Mouse (Mus musculus) neural tube, embryonic 15.5 days (tissue): Measurements from ENCODE around the gene Mef2b. TPM values are rescaled to one million over a fixed set of nuclear protein-coding genes. Genes with fewer than 3 reads are reported as not detected.
A peak's percentile ranks its signal among the peaks of the same experiment; 100 is the strongest.

Source experiments
- ATAC-seq: fragments of 200-750 bp; cut with Nextera tagmentation; 2 replicates; pipeline ENCODE4 v1.8.0; 2017; ENCODE audit warnings: mild to moderate bottlenecking, moderate TSS enrichment, moderate library complexity; ENCODE audit not compliant: low FRiP score
- H3K27ac ChIP-seq: fragments of 300-500 bp; sonication (generic); replicated peaks from 2 replicates; pipeline ENCODE4 v1.5.1; 2015; ENCODE audit warnings: mild to moderate bottlenecking, inconsistent platforms
- H3K27me3 ChIP-seq: fragments of 300-500 bp; sonication (generic); replicated peaks from 2 replicates; pipeline ENCODE4 v1.6.1; 2015; ENCODE audit warnings: inconsistent platforms
- H3K36me3 ChIP-seq: fragments of 300-500 bp; sonication (generic); 2 replicates; pipeline ENCODE4 v1.6.1; 2015; ENCODE audit warnings: inconsistent platforms
- H3K4me1 ChIP-seq: fragments of 300-500 bp; sonication (generic); 2 replicates; pipeline ENCODE4 v1.6.1; 2015; ENCODE audit warnings: inconsistent platforms
- H3K4me2 ChIP-seq: fragments of 300-500 bp; sonication (generic); 2 replicates; pipeline ENCODE4 v1.6.1; 2015; ENCODE audit warnings: inconsistent platforms, mild to moderate bottlenecking, moderate library complexity
- H3K4me3 ChIP-seq: fragments of 300-500 bp; sonication (generic); replicated peaks from 2 replicates; pipeline ENCODE4 v1.5.1; 2015; ENCODE audit warnings: mild to moderate bottlenecking, inconsistent platforms
- H3K9ac ChIP-seq: fragments of 300-500 bp; sonication (generic); replicated peaks from 2 replicates; pipeline ENCODE4 v1.6.1; 2015; ENCODE audit warnings: mild to moderate bottlenecking, inconsistent platforms
- H3K9me3 ChIP-seq: fragments of 300-500 bp; sonication (generic); replicated peaks from 2 replicates; pipeline ENCODE4 v1.6.1; 2016; ENCODE audit warnings: inconsistent platforms
- WGBS: fragments of 180-500 bp; shearing (Covaris S2); methylation state at CpG from one replicate; pipeline ENCODE4 v1.1.7; 2015; ENCODE audit warnings: mixed read lengths; 5-methylcytosine and 5-hydroxymethylcytosine counted together
- polyA plus RNA-seq: library from polyadenylated mRNA; unstranded; fragments of >200 nt; fragmentation: Nextera tagmentation; extraction: Ambion mirVana; gene quantifications from 2 replicates; pipeline ENCODE4 v1.2.1, GENCODE M21; 2015

The Mef2b gene
- 1.4 and 1.5 TPM in 2 replicates for polyA plus RNA-seq

- under 1% methylated on average over 46 of the region's 46 CpGs for WGBS
- H3K9ac ChIP-seq = peak within 1 kb of the TSS; percentile 89
- no peaks in the 10 kb centered on the region for H3K9me3 ChIP-seq
- peak within 1 kb of the TSS; percentile 73 for H3K4me3 ChIP-seq
- H3K27me3 ChIP-seq = no peaks in the 10 kb centered on the region
- peaks cover 37% of the 10 kb centered on the region for H3K36me3 ChIP-seq
- peaks cover 25% of the 10 kb centered on the region for H3K4me1 ChIP-seq
- H3K27ac ChIP-seq = peak within 1 kb of the TSS; percentile 86
- peak within 1 kb of the TSS; percentile 78 for H3K4me2 ChIP-seq
- peak; percentile 98 for ATAC-seq
These were observed at the start of gene Mef2b, which contains the start of the genes Rfxank and Borcs8 for GRCm38 (mm10) chr8:70139026-70139857. Gene Mef2b, plus strand, starts transcription at chr8:70139711. Gene Rfxank, minus strand, starts transcription at chr8:70139154. Gene Borcs8, plus strand, starts transcription at chr8:70139499.

DNA sequence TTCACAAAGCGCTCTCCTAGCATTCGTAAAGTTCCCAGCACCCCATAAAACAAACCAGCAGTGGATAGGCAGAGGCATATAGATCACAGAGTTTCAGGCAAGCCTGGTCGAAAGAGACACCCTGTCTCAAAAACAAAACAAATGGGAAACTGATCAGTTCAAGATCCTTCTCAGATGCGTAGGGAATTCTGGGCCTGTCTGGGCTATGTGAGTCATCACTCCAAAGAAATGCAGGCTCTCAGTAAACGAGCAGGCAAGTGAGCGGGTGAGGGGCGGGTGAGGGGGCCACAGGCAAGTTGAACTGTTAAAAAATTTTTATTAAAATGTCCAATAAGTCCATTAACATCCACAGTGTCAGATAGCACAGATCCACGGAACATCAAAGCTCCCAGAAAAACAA, 46.7 kb upstream of the Mef2b start:
- Histone ChIP-seq H3K9ac (no peak overlapping the region), H3K4me2 (no peak overlapping the region), H3K4me1 (peaks cover 25% of the 10 kb centered on the region), H3K9me3 (no peaks in the 10 kb centered on the region), H3K36me3 (peaks cover 40% of the 10 kb centered on the region), H3K27me3 (peaks cover 20% of the 10 kb centered on the region), H3K27ac (no peak overlapping the region), H3K4me3 (no peak overlapping the region)
- no peak for ATAC-seq
- WGBS = 68% methylated on average over 8 of the region's 8 CpGs

GRCm38 (mm10) chr8:70099276-70099675, 40.2 kb upstream of the Mef2b start:
- WGBS = 74% methylated on average over 8 of the region's 8 CpGs
- H3K4me1 ChIP-seq = no peaks in the 10 kb centered on the region
- no peak overlapping the region for H3K9ac ChIP-seq
- no peaks in the 10 kb centered on the region for H3K27me3 ChIP-seq
- peaks cover 91% of the 10 kb centered on the region for H3K36me3 ChIP-seq
- H3K9me3 ChIP-seq = no peaks in the 10 kb centered on the region
- no peak overlapping the region for H3K4me3 ChIP-seq
- no peak overlapping the region for H3K4me2 ChIP-seq
- no peak for ATAC-seq
- no peak overlapping the region for H3K27ac ChIP-seq

DNA sequence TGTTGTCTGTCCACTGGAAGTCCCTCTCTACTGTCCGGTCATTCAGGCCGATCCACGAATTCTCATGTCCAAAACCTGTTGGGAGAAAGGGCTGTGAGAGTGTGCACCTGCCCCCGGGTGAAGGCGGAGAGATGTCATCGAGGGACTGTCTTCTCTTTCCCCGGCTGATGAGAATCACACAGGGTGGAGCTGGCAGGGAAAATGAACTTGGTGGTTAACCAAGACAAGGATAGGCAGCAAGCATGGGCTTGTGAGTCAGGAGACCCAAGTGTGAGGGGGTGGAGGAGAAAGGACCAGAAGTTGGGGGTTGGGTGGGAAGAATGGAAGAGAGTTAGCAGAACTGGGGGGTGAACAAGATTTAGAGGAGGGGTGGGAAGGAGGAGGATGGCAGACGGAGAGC, 39.3 kb upstream of the Mef2b start:
- H3K9ac ChIP-seq = no peak overlapping the region
- no peak overlapping the region for H3K4me2 ChIP-seq
- H3K9me3 ChIP-seq = no peaks in the 10 kb centered on the region
- WGBS = 91% methylated on average over 8 of the region's 8 CpGs
- H3K27me3 ChIP-seq = no peaks in the 10 kb centered on the region
- H3K4me3 ChIP-seq = no peak overlapping the region
- no peak for ATAC-seq
- H3K36me3 ChIP-seq = peaks cover 83% of the 10 kb centered on the region
- peaks cover 7% of the 10 kb centered on the region; the same call in 1 of the 2 replicates for H3K4me1 ChIP-seq
- no peak overlapping the region for H3K27ac ChIP-seq

- no peaks in the 10 kb centered on the region for H3K9me3 ChIP-seq
- H3K4me2 ChIP-seq = no peak overlapping the region
- no peaks in the 10 kb centered on the region for H3K27me3 ChIP-seq
- no peak overlapping the region for H3K27ac ChIP-seq
- no peak for ATAC-seq
- H3K4me3 ChIP-seq = no peak overlapping the region
- H3K4me1 ChIP-seq = peaks cover 16% of the 10 kb centered on the region; the same call in 1 of the 2 replicates
- WGBS = 16% methylated on average over 6 of the region's 6 CpGs
- H3K36me3 ChIP-seq = peaks cover 83% of the 10 kb centered on the region
- H3K9ac ChIP-seq = no peak overlapping the region
These were observed 35.0 kb upstream of the Mef2b start for GRCm38 (mm10) chr8:70104506-70104905.

- no peak overlapping the region for H3K9ac ChIP-seq
- WGBS = 76% methylated on average over 7 of the region's 7 CpGs
- H3K36me3 ChIP-seq = peaks cover 83% of the 10 kb centered on the region
- H3K4me2 ChIP-seq = no peak overlapping the region
- H3K4me3 ChIP-seq = no peak overlapping the region
- peaks cover 20% of the 10 kb centered on the region for H3K4me1 ChIP-seq
- H3K27me3 ChIP-seq = no peaks in the 10 kb centered on the region
- H3K27ac ChIP-seq = no peak overlapping the region
- H3K9me3 ChIP-seq = no peaks in the 10 kb centered on the region
- ATAC-seq = no peak
These were observed 34.6 kb upstream of the Mef2b start for GRCm38 (mm10) chr8:70104922-70105321.

- no peak overlapping the region for H3K9ac ChIP-seq
- H3K4me1 ChIP-seq = peaks cover 30% of the 10 kb centered on the region
- WGBS = 86% methylated on average over 2 of the region's 2 CpGs
- no peak overlapping the region for H3K27ac ChIP-seq
- H3K4me2 ChIP-seq = no peak overlapping the region
- ATAC-seq = no peak
- no peak overlapping the region for H3K4me3 ChIP-seq
- H3K27me3 ChIP-seq = peaks cover 6% of the 10 kb centered on the region; the same call in 1 of the 2 replicates
- H3K36me3 ChIP-seq = peaks cover 95% of the 10 kb centered on the region
- no peaks in the 10 kb centered on the region for H3K9me3 ChIP-seq
These were observed 29.1 kb upstream of the Mef2b start for GRCm38 (mm10) chr8:70110451-70110850.

- H3K4me3 ChIP-seq = no peak overlapping the region
- H3K27ac ChIP-seq = no peak overlapping the region
- no peak overlapping the region for H3K9ac ChIP-seq
- ATAC-seq = no peak
- H3K36me3 ChIP-seq = peaks cover 91% of the 10 kb centered on the region
- H3K27me3 ChIP-seq = peaks cover 8% of the 10 kb centered on the region; the same call in 1 of the 2 replicates
- H3K4me2 ChIP-seq = no peak overlapping the region
- WGBS = 58% methylated on average over 23 of the region's 23 CpGs
- no peaks in the 10 kb centered on the region for H3K9me3 ChIP-seq
- H3K4me1 ChIP-seq = peaks cover 30% of the 10 kb centered on the region
These were observed 28.2 kb upstream of the Mef2b start for GRCm38 (mm10) chr8:70111192-70111795.

DNA sequence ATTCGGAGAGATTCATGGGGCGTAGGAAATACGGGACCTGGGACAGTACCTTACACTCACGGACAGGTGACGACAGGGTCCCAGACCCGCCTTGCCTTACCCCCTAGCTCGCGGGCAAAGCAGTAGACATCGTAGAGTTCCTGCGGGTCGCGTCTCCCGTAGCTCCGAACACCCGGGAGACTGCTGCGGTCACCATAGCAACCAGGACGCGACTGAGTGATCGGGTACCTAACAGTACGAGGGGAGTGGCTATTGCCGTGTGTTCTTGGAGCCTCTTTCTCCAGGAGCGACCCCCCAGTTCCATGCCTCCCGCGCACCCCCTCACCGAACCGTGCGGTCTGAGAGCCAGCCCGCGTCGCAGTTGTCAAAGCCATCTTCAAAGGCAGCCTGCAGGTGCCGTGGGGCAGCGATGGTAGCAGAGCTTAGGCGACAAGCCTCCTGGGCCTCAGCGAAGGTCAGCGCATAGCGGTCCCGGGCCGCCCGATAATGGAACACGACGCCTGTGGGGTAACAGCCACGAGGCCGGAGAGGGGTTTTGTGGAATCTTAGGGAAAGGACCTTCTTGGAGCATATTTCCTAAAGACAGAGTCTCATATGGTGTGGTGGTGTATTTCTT, 27.0 kb upstream of the Mef2b start:
- Histone ChIP-seq H3K9me3 (no peaks in the 10 kb centered on the region), H3K36me3 (peaks cover 79% of the 10 kb centered on the region), H3K27me3 (peaks cover 8% of the 10 kb centered on the region; the same call in 1 of the 2 replicates), H3K9ac (no peak overlapping the region), H3K4me3 (no peak overlapping the region), H3K27ac (no peak overlapping the region), H3K4me1 (peaks cover 36% of the 10 kb centered on the region), H3K4me2 (peak overlapping the region; percentile 11; the same call in 1 of the 2 replicates)
- ATAC-seq = 0 out of 2 replicates have a peak, but pooled peaks have one; percentile 3
- 10% methylated on average over 43 of the region's 43 CpGs for WGBS

- Histone ChIP-seq H3K9me3 (no peaks in the 10 kb centered on the region), H3K4me3 (no peak overlapping the region), H3K4me2 (no peak overlapping the region; the same call in 1 of the 2 replicates), H3K27ac (no peak overlapping the region), H3K9ac (no peak overlapping the region), H3K4me1 (peaks cover 46% of the 10 kb centered on the region), H3K27me3 (peaks cover 8% of the 10 kb centered on the region; the same call in 1 of the 2 replicates), H3K36me3 (peaks cover 60% of the 10 kb centered on the region)
- WGBS = 25% methylated on average over 6 of the region's 6 CpGs
- ATAC-seq = no peak
These were observed 25.0 kb upstream of the Mef2b start for GRCm38 (mm10) chr8:70114488-70114887.

DNA sequence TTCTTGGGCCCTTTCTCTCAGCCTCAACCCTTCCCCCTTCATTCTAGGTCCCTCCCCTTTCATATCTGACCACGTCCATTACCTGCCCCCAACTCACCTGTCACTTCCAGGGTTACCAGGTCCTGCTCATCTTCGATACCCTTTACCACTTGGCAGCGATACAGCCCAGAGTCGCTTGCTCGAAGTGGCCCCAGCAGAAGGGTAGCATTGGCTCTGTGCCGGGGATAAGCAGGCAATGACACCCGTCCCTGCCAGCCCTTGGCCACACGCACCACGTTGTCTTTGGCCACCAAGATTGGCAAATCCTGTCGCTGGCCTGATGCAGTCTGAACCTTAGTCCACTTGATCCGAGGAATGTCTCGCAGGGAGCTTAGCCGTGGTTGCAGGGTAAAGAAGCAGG, 24.6 kb upstream of the Mef2b start:
- H3K27ac ChIP-seq = no peak overlapping the region
- peaks cover 8% of the 10 kb centered on the region; the same call in 1 of the 2 replicates for H3K27me3 ChIP-seq
- H3K9ac ChIP-seq = no peak overlapping the region
- H3K9me3 ChIP-seq = no peaks in the 10 kb centered on the region
- WGBS = 72% methylated on average over 13 of the region's 13 CpGs
- H3K4me3 ChIP-seq = no peak overlapping the region
- H3K36me3 ChIP-seq = peaks cover 56% of the 10 kb centered on the region
- H3K4me2 ChIP-seq = no peak overlapping the region; the same call in 1 of the 2 replicates
- no peak for ATAC-seq
- H3K4me1 ChIP-seq = peaks cover 42% of the 10 kb centered on the region
